Mouse (Mus musculus) forebrain, postnatal 0 days (tissue): ENCODE data around the gene Gm37240. TPM values are rescaled to one million over a fixed set of nuclear protein-coding genes. Genes with fewer than 3 reads are reported as not detected.

ENCODE experiments used
- ATAC-seq: fragments of 200-750 bp; cut with Nextera tagmentation; 2 replicates; pipeline ENCODE4 v1.8.0; 2017; ENCODE audit warnings: mild to moderate bottlenecking, moderate library complexity
- DNase-seq: peaks from one replicate; pipeline ENCODE4 v3.0.0-alpha.2; 2015
- H3K27ac ChIP-seq: fragments of 300-500 bp; sonication (generic); 2 replicates; pipeline ENCODE4 v1.5.1; 2014; ENCODE audit warnings: low read depth, mild to moderate bottlenecking, antibody characterized with exemption, low read length, moderate library complexity, mixed read lengths
- H3K27me3 ChIP-seq: fragments of 300-500 bp; sonication (generic); 2 replicates; pipeline ENCODE4 v1.6.1; 2014; ENCODE audit warnings: mild to moderate bottlenecking, low read length, mixed read lengths; ENCODE audit not compliant: insufficient read depth
- H3K36me3 ChIP-seq: fragments of 300-500 bp; sonication (generic); 2 replicates; pipeline ENCODE4 v1.6.1; 2014; ENCODE audit warnings: mild to moderate bottlenecking, moderate library complexity; ENCODE audit not compliant: insufficient read depth
- H3K4me1 ChIP-seq: fragments of 300-500 bp; sonication (generic); 2 replicates; pipeline ENCODE4 v1.6.1; 2014; ENCODE audit warnings: antibody characterized with exemption; ENCODE audit not compliant: insufficient read depth
- H3K4me2 ChIP-seq: fragments of 300-500 bp; sonication (generic); 2 replicates; pipeline ENCODE4 v1.6.1; 2014; ENCODE audit warnings: low read depth, mild to moderate bottlenecking, moderate library complexity
- H3K4me3 ChIP-seq: fragments of 300-500 bp; sonication (generic); 2 replicates; pipeline ENCODE4 v1.5.1; 2014; ENCODE audit warnings: low read depth, low read length, mixed read lengths
- H3K9ac ChIP-seq: fragments of 300-500 bp; sonication (generic); 2 replicates; pipeline ENCODE4 v1.6.1; 2014; ENCODE audit warnings: mild to moderate bottlenecking
- H3K9me3 ChIP-seq: fragments of 300-500 bp; sonication (generic); 2 replicates; pipeline ENCODE4 v1.6.1; 2016; ENCODE audit warnings: low read length
- CTCF ChIP-seq: sonication (generic); IDR thresholded peaks from 2 replicates; pipeline ENCODE4 v1.5.1; 2016; ENCODE audit warnings: antibody characterized with exemption, control low read depth, low read depth
- WGBS: fragments of 180-500 bp; shearing (Covaris S2); extraction: QIAGEN DNeasy Blood & Tissue Kit; methylation state at CpG from one replicate; pipeline ENCODE4 v1.1.7; 2014; 5-methylcytosine and 5-hydroxymethylcytosine counted together
- polyA plus RNA-seq: library from polyadenylated mRNA; unstranded; fragments of >200 nt; fragmentation: Nextera tagmentation; extraction: Ambion mirVana; gene quantifications from 2 replicates; pipeline ENCODE4 v1.2.1, GENCODE M21; 2015
- total RNA-seq: library from RNA; depleted of rRNA; stranded (reverse); fragments of >200 nt; gene quantifications from 2 replicates; pipeline ENCODE4 v1.2.3, GENCODE M21; 2014

The Gm37240 gene
- total and polyA plus RNA-seq, 2 experiments from 2014 or later: 0.67 to 1.2 TPM

DNA sequence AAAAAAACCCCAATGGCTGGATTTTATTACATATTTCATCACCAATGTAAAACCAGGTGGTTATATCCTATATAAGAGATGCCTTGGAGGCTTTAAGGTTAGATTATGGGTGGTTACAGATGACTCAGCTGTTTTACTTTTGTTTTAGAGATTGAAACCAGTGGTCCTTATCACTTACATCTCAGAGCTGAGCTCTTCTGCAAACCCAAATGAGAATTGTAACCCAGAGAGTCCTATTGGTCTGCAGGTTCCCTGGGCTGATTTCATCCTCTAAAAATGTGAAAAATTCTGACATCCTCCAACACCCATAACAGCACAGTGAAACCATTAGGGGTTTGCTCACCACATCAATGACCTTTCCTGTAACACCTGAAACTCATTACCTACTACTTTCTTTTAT is 1078.4 kb downstream of the Gm37240 start:
- H3K4me1 ChIP-seq: no peaks in the 10 kb centered on the region
- ATAC-seq (no peak), DNase-seq (no peak)
- H3K9me3 ChIP-seq: no peaks in the 10 kb centered on the region
- H3K4me2 ChIP-seq: no peak overlapping the region
- H3K27me3 ChIP-seq: no peaks in the 10 kb centered on the region
- TF ChIP-seq CTCF: no peak
- H3K27ac ChIP-seq: no peak overlapping the region
- no peak overlapping the region for H3K4me3 ChIP-seq
- H3K36me3 ChIP-seq: no peaks in the 10 kb centered on the region; the same call in 1 of the 2 replicates
- H3K9ac ChIP-seq: no peak overlapping the region

DNA sequence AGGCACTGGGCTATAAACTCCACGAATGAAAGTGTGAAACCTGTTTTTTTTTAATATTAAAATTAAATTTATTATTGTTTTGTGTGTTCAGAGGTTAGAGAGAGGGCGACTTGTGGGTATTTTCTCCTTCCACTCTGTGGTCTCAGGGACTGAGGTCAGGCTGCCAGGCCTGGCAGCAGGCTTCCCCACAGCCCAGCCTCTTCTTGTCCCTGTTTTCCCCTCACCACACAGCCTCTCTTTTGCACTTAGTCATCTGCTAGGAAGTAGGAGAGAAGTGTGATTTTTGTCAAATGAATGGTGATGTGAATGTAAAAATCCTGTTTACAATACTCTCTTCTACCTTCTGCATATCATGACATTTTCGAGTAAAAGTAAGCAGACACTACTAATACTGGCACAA is 1079.5 kb downstream of the Gm37240 start:
- H3K36me3 ChIP-seq: no peaks in the 10 kb centered on the region; the same call in 1 of the 2 replicates
- no peaks in the 10 kb centered on the region for H3K27me3 ChIP-seq
- no peak for DNase-seq
- no peak overlapping the region for H3K4me2 ChIP-seq
- TF ChIP-seq CTCF: no peak
- no peak for ATAC-seq
- H3K9me3 ChIP-seq: no peaks in the 10 kb centered on the region
- no peaks in the 10 kb centered on the region for H3K4me1 ChIP-seq
- no peak overlapping the region for H3K9ac ChIP-seq
- WGBS: 72% methylated on average over 3 of the region's 3 CpGs
- H3K4me3 ChIP-seq: no peak overlapping the region
- H3K27ac ChIP-seq: no peak overlapping the region

DNA sequence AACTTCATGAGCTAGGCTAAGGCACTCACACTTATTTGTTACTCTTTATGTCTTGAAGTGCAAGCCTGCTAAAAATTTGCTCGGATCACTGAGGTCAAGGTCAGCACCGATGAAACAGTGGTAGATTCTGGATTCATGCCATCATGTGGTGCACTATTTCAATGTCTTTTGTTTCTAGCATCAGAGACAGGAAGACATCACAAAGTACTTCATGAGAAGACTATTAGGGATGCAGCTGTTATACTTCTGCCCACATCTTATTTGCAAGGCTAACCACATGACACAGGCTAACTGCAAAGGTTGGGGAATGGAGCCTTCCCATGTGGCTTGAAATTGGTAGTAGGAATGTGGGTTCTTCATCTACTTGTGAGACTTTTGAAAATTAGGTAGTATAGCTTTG is 1081.1 kb downstream of the Gm37240 start:
- H3K4me2 ChIP-seq: no peak overlapping the region
- 75% methylated on average over 2 of the region's 2 CpGs for WGBS
- DNase-seq: no peak
- no peak for ATAC-seq
- no peak for TF ChIP-seq CTCF
- H3K4me1 ChIP-seq: no peaks in the 10 kb centered on the region
- no peaks in the 10 kb centered on the region for H3K27me3 ChIP-seq
- no peaks in the 10 kb centered on the region for H3K9me3 ChIP-seq
- H3K36me3 ChIP-seq: no peaks in the 10 kb centered on the region; the same call in 1 of the 2 replicates
- H3K4me3 ChIP-seq: no peak overlapping the region
- no peak overlapping the region for H3K27ac ChIP-seq
- H3K9ac ChIP-seq: no peak overlapping the region

DNA sequence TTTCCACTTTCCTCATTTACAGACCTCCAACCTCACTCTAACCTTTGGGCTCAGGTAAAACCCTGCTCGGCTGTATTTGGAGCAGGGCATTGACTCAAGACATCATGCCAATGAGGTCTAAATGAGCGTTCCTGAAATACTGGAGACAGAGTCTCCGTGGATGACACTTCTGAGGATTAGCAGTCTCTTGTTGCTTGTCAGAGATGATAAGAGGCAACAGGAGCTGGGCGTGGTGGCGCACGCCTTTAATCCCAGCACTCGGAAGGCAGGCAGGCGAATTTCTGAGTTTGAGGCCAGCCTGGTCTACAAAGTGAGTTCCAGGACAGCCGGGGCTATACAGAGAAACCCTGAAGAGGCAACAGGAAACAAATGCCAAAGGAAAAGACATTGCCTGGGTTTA is 1083.3 kb downstream of the Gm37240 start:
- no peak overlapping the region for H3K4me2 ChIP-seq
- WGBS: 76% methylated on average over 9 of the region's 9 CpGs
- no peaks in the 10 kb centered on the region for H3K27me3 ChIP-seq
- no peak overlapping the region for H3K9ac ChIP-seq
- no peaks in the 10 kb centered on the region for H3K4me1 ChIP-seq
- H3K36me3 ChIP-seq: no peaks in the 10 kb centered on the region
- no peak for TF ChIP-seq CTCF
- no peak overlapping the region for H3K4me3 ChIP-seq
- no peak for DNase-seq
- no peak overlapping the region for H3K27ac ChIP-seq
- H3K9me3 ChIP-seq: no peaks in the 10 kb centered on the region
- ATAC-seq: no peak

DNA sequence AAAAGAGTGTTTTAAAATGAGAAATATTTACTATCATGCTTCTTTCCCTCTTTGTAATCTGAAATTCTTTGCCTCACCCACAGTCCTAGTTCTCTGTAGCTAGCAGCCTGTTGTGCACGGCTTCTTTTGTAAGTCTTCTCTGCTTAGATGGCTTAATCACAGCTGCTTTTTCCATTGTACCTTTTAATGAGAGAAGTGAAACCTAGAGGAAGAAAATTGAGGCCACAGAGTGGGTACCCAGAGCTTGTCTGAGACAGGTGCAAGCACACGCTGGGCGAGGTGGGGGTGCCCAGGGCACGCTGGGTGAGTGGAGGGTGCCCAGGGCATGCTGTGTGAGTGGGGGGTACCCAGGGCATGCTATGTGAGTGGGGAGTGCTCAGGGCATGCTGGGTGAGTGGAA is 1099.4 kb downstream of the Gm37240 start:
- Histone ChIP-seq H3K4me2 (no peak overlapping the region), H3K9me3 (no peaks in the 10 kb centered on the region), H3K9ac (no peak overlapping the region), H3K36me3 (no peaks in the 10 kb centered on the region), H3K27me3 (no peaks in the 10 kb centered on the region), H3K4me3 (no peak overlapping the region), H3K27ac (no peak overlapping the region), H3K4me1 (no peaks in the 10 kb centered on the region)
- DNase-seq (no peak), ATAC-seq (no peak)
- 83% methylated on average over 4 of the region's 4 CpGs for WGBS
- TF ChIP-seq CTCF: no peak

DNA sequence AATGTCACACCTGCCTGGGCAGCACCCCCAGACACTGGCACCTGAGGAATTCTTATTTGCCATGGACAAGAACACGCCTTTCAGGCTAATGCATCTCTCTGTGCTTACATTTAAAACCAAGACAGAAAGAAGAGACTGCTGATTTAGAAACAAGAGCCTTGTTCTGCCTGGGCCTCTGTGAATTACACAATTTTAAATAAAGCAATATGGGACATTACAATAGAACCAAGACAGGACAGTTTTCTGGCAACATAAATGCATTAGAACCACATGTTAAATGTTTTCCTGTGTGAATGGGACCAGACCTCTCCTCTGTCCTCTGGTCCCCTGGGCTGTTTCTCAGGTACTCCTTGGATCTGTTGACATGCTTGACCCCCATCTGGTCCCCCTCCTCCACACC is 1111.2 kb downstream of the Gm37240 start:
- no peak overlapping the region for H3K4me2 ChIP-seq
- H3K9ac ChIP-seq: no peak overlapping the region
- H3K27ac ChIP-seq: no peak overlapping the region
- no peaks in the 10 kb centered on the region for H3K4me1 ChIP-seq
- ATAC-seq (no peak), DNase-seq (no peak)
- no peaks in the 10 kb centered on the region for H3K27me3 ChIP-seq
- WGBS: 89% methylated on average over 1 of the region's 1 CpGs
- H3K36me3 ChIP-seq: no peaks in the 10 kb centered on the region
- TF ChIP-seq CTCF: no peak
- no peaks in the 10 kb centered on the region for H3K9me3 ChIP-seq
- H3K4me3 ChIP-seq: no peak overlapping the region

DNA sequence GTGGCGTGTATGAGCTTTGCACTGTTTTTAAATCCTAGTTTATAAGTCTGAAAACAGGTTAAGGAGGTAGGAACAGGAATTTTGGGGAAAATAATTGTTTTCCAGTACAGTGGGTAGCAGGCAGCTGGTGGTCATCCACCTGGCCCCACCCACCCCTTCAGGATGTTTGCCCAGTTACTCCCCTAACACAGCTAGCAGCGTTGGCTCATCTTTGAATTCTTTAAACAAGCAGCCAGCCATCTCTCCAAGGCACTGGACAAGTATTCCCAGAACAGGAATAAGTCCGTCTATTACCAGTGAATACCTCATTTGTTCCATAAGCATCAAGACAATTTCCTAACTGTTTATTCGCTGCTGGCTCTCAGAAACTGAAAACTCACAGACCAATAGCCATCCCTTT is 1111.7 kb downstream of the Gm37240 start:
- WGBS: 54% methylated on average over 4 of the region's 4 CpGs
- DNase-seq: no peak
- H3K36me3 ChIP-seq: no peaks in the 10 kb centered on the region
- H3K4me2 ChIP-seq: no peak overlapping the region
- no peak overlapping the region for H3K9ac ChIP-seq
- no peaks in the 10 kb centered on the region for H3K9me3 ChIP-seq
- no peak overlapping the region for H3K4me3 ChIP-seq
- no peaks in the 10 kb centered on the region for H3K27me3 ChIP-seq
- TF ChIP-seq CTCF: no peak
- ATAC-seq: no peak
- no peaks in the 10 kb centered on the region for H3K4me1 ChIP-seq
- no peak overlapping the region for H3K27ac ChIP-seq

DNA sequence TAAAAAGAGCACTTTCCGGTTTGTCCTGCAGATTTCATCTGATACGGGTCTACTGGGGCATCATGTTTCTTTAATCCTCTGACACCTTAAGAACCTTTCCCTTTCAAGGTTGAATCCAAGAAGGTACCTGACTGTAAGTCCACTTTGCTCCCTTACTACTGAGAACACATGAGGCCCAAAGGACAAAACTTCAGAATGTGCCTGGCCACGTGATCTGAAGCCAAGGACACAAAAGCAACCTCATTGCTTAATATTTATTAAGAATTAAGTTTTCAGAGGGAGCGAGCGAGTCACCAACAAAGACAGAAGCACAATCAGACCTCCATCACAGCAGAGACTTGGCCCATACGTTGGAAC is 1112.3 kb downstream of the Gm37240 start:
- WGBS: 49% methylated on average over 6 of the region's 6 CpGs
- H3K27me3 ChIP-seq: no peaks in the 10 kb centered on the region
- no peak overlapping the region for H3K27ac ChIP-seq
- TF ChIP-seq CTCF: no peak
- H3K36me3 ChIP-seq: no peaks in the 10 kb centered on the region
- H3K9ac ChIP-seq: no peak overlapping the region
- no peak overlapping the region for H3K4me2 ChIP-seq
- ATAC-seq (no peak), DNase-seq (no peak)
- H3K4me1 ChIP-seq: no peaks in the 10 kb centered on the region
- H3K9me3 ChIP-seq: no peaks in the 10 kb centered on the region
- no peak overlapping the region for H3K4me3 ChIP-seq
